Mouse (Mus musculus) E14TG2a.4 (cell line): Measurements from ENCODE around the gene Gm26602.

Experiments
- CTCF ChIP-seq: conservative IDR thresholded peaks from 2 replicates; pipeline ENCODE4 v1.5.1; 2014; ENCODE audit warnings: low read length
- NANOG ChIP-seq: IDR thresholded peaks from 2 replicates; pipeline ENCODE4 v1.6.1; 2014; ENCODE audit warnings: borderline replicate concordance, low read length, mixed read lengths

- TF ChIP-seq CTCF (no peak), NANOG (no peak)
Observed at GRCm38 (mm10) chr10:79920056-79920890, 9.6 kb downstream of the Gm26602 start.
